Mouse (Mus musculus) lung, adult 2 months (tissue): ENCODE data around the gene Hist1h2ab.

Experiments
- CTCF ChIP-seq: fragments of 200-500 bp; IDR thresholded peaks from 2 replicates; pipeline ENCODE4 v1.5.1; 2011; ENCODE audit warnings: mild to moderate bottlenecking, low read length, control low read depth; ENCODE audit not compliant: insufficient read depth
- POLR2A ChIP-seq: fragments of 200-500 bp; IDR thresholded peaks from 2 replicates; pipeline ENCODE4 v1.6.1; 2011; ENCODE audit warnings: low read depth, mild to moderate bottlenecking, control low read depth, low read length, borderline replicate concordance; ENCODE audit errors: extremely low read depth

DNA sequence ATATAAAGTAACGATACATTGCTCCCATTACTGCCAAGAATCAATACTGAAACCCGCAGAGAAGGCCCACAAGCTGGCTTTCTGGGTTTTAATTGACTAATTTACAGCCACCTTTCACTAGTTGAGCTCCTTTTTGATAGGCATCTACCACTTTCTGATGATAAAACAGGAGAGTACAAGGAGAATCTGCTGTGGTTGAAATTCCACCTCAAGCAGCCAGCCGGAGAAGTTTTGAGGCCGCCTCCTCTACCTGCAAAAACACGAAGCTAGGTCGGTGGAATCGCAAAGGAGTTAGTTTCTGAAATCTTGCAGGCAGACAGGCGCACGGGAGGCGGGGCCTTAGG lies 12.3 kb downstream of the Hist1h2ab start:
- TF ChIP-seq POLR2A (no peak), CTCF (no peak)
